Comparison of ENCODE assay signal across 23 mouse cellular contexts in the genomic region with DNA sequence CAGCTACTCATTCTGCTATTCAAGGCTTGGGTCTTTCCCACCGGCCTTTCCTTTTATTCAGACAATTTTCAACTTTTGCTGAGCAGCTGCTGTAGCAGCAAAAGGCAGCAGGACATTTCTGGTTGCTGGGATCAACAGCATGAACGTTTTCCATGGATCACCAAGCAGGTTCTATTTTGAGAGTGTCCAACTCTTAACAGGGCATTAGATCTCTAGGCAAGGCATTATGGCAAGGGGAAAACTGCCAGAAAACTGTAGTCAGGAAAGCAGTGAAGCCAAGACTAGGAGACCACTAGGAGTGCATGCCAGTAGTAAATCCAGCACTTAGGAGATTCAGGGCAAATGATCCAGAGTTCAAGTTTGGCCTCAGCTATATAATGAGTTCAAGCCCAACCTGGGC. TPM values are rescaled to one million over a fixed set of nuclear protein-coding genes. Genes with fewer than 3 reads are reported as not detected.
DNase-seq lines count a peak whose midpoint lies in the region; ATAC-seq lines count a peak whose summit lies in the region.
"Had no signal": no experiment of that assay in that cellular context is flagged by ENCODE, and none has a peak within 500 bp of the region (broad histone marks: within the 10 kb centered on the region; RNA-seq: fewer than 3 reads in every experiment).

No protein-coding gene starts in this region.

- WGBS in heart, embryonic 10.5 days: 47% methylated on average over 2 of the region's 2 CpGs
- 70% methylated on average over 2 of the region's 2 CpGs for WGBS in kidney, embryonic 14.5 days

- no peaks in the 10 kb centered on the region for H3K36me3 ChIP-seq in heart, embryonic 10.5 days
- H3K36me3 ChIP-seq in kidney, embryonic 14.5 days (ENCODE audit: control insufficient read depth, insufficient read depth, low read length): no peaks in the 10 kb centered on the region
- H3K36me3 ChIP-seq: embryonic facial prominence, embryonic 13.5 days; embryonic facial prominence, embryonic 15.5 days; forebrain, embryonic 10.5 days; forebrain, embryonic 12.5 days had no signal

- ATAC-seq in kidney, embryonic 14.5 days (ENCODE audit: low FRiP score, low TSS enrichment): no peak
- ATAC-seq: forebrain, embryonic 14.5 days; forebrain, embryonic 16.5 days had no signal

- H3K27ac ChIP-seq in heart, embryonic 10.5 days: no peak overlapping the region
- no peak overlapping the region for H3K27ac ChIP-seq in kidney, embryonic 14.5 days (ENCODE audit: low read depth, low read length)
- H3K27ac ChIP-seq: embryonic facial prominence, embryonic 13.5 days; embryonic facial prominence, embryonic 15.5 days; forebrain, embryonic 10.5 days; forebrain, embryonic 12.5 days had no signal

- peak; percentile 61 for DNase-seq in heart, embryonic 10.5 days (ENCODE audit: low spot score)
- no peak for DNase-seq in heart, adult 8-10 months (ENCODE audit: low spot score)
- peak; percentile 36 for DNase-seq in kidney, adult 11 months
- no peak for DNase-seq in kidney, postnatal 10 days
- peak; percentile 44 for DNase-seq in kidney, adult 9 months
- DNase-seq in layer of hippocampus, adult 11-12 months (ENCODE audit: low spot score): peak; percentile 1
- no peak for DNase-seq in layer of hippocampus, adult 18-20 months (ENCODE audit: low spot score in 2 of 2)
- DNase-seq: adrenal gland, adult 2 months; adrenal gland, postnatal 10 days; adrenal gland, postnatal 25 days; cerebellum, adult 11 months; cerebellum, adult 18-20 months; cerebellum, adult 8-10 months; cerebellum, postnatal 36 days; embryo, embryonic 11 days had no signal

- no peak overlapping the region for H3K4me3 ChIP-seq in heart, embryonic 10.5 days
- H3K4me3 ChIP-seq in kidney, embryonic 14.5 days (ENCODE audit: low read length): no peak overlapping the region
- H3K4me3 ChIP-seq: embryonic facial prominence, embryonic 13.5 days; embryonic facial prominence, embryonic 15.5 days; erythroblast, embryonic 14.5 days; forebrain, embryonic 10.5 days; forebrain, embryonic 12.5 days had no signal

- no peak overlapping the region for H3K9ac ChIP-seq in kidney, embryonic 14.5 days (ENCODE audit: low read depth, low read length)
- H3K9ac ChIP-seq: embryonic facial prominence, embryonic 13.5 days; embryonic facial prominence, embryonic 15.5 days; forebrain, embryonic 12.5 days had no signal

- H3K27me3 ChIP-seq in heart, embryonic 10.5 days (ENCODE audit: insufficient read depth, poor library complexity, severe bottlenecking): no peaks in the 10 kb centered on the region
- no peaks in the 10 kb centered on the region for H3K27me3 ChIP-seq in kidney, embryonic 14.5 days (ENCODE audit: control insufficient read depth, insufficient read depth, low read length)
- H3K27me3 ChIP-seq: embryonic facial prominence, embryonic 13.5 days; embryonic facial prominence, embryonic 15.5 days; forebrain, embryonic 12.5 days had no signal

- no peak overlapping the region for H3K4me2 ChIP-seq in kidney, embryonic 14.5 days (replicated peaks; ENCODE audit: low read depth, low read length)
- H3K4me2 ChIP-seq: embryonic facial prominence, embryonic 13.5 days; embryonic facial prominence, embryonic 15.5 days; forebrain, embryonic 12.5 days had no signal

- H3K9me3 ChIP-seq in heart, embryonic 10.5 days: no peaks in the 10 kb centered on the region
- peaks cover 5% of the 10 kb centered on the region; the same call in 1 of the 2 replicates for H3K9me3 ChIP-seq in kidney, embryonic 14.5 days (ENCODE audit: control insufficient read depth, low read length)
- H3K9me3 ChIP-seq: embryonic facial prominence, embryonic 13.5 days; embryonic facial prominence, embryonic 15.5 days; forebrain, embryonic 12.5 days had no signal

- H3K4me1 ChIP-seq in heart, embryonic 10.5 days: 0 out of 2 replicates have a peak, but pooled peaks cover 2% of the 10 kb centered on the region
- no peaks in the 10 kb centered on the region for H3K4me1 ChIP-seq in kidney, embryonic 14.5 days (ENCODE audit: control insufficient read depth, insufficient read depth, low read length)
- H3K4me1 ChIP-seq: embryonic facial prominence, embryonic 13.5 days; embryonic facial prominence, embryonic 15.5 days had no signal

RNA-seq across cellular contexts. Expression of gene Top1, which starts 4.5 kb away (rescaled TPM):
- polyA plus RNA-seq in heart, embryonic 10.5 days (2016; fragmentation: Nextera tagmentation; extraction: Ambion mirVana): 54.7 and 69.5 TPM in 2 replicates
- total RNA-seq in heart, adult 8-10 months (2022): 10 to 100 TPM; 39.8 to 46.9 (median 43.0) TPM
- 108 and 120 TPM in 2 replicates for polyA plus RNA-seq in kidney, embryonic 14.5 days (2014; fragmentation: Nextera tagmentation; extraction: Ambion mirVana)
- total RNA-seq in layer of hippocampus, adult 18-20 months (2021): 10 to 100 TPM; 79.0 to 80.3 TPM

Comparison
In these comparisons a context has a peak if more than half of its experiments do, and no peak if none do; other contexts are left out.
1. DNase-seq: peak in heart, embryonic 10.5 days (single experiment), kidney, adult 11 months (single experiment), kidney, adult 9 months (single experiment) and layer of hippocampus, adult 11-12 months (single experiment); none in heart, adult 8-10 months (single experiment), kidney, postnatal 10 days (single experiment) and layer of hippocampus, adult 18-20 months (0 of 2).